Mouse (Mus musculus) spleen, adult 2 months (tissue): Measurements from ENCODE around the gene Tek. TPM values are rescaled to one million over a fixed set of nuclear protein-coding genes. Genes with fewer than 3 reads are reported as not detected.

Experiments used
- DNase-seq, 2 experiments: peaks; one replicate each; pipeline versions ENCODE4 v3.0.0 to v3.0.0-alpha.2; 2012 to 2021; ENCODE audit warnings: low spot score in 2 of 2, low read depth in 1 of 2
- H3K27ac ChIP-seq: fragments of 200-500 bp; 2 replicates; pipeline ENCODE4 v1.5.1; 2012; ENCODE audit warnings: low read length, inconsistent platforms; ENCODE audit not compliant: insufficient read depth
- H3K27me3 ChIP-seq: fragments of 200-500 bp; 2 replicates; pipeline ENCODE4 v1.6.1; 2012; ENCODE audit warnings: mild to moderate bottlenecking, moderate library complexity, low read length, inconsistent platforms; ENCODE audit not compliant: control insufficient read depth, insufficient read depth
- H3K36me3 ChIP-seq: fragments of 200-500 bp; 2 replicates; pipeline ENCODE4 v1.6.1; 2012; ENCODE audit warnings: mild to moderate bottlenecking, low read length, inconsistent platforms; ENCODE audit not compliant: control insufficient read depth, insufficient read depth
- H3K4me1 ChIP-seq: fragments of 200-500 bp; 2 replicates; pipeline ENCODE4 v1.6.1; 2011; ENCODE audit warnings: inconsistent platforms; ENCODE audit not compliant: control insufficient read depth, insufficient read depth, insufficient read length
- H3K4me3 ChIP-seq: fragments of 200-500 bp; 2 replicates; pipeline ENCODE4 v1.5.1; 2011; ENCODE audit warnings: mild to moderate bottlenecking, inconsistent platforms; ENCODE audit not compliant: insufficient read depth, insufficient read length; ENCODE audit errors: extremely low read depth
- CTCF ChIP-seq: fragments of 200-500 bp; IDR thresholded peaks from 2 replicates; pipeline ENCODE4 v1.5.1; 2011; ENCODE audit warnings: mild to moderate bottlenecking, inconsistent platforms; ENCODE audit not compliant: insufficient read depth, insufficient read length, insufficient replicate concordance; ENCODE audit errors: extremely low read depth
- POLR2A ChIP-seq: fragments of 200-500 bp; IDR thresholded peaks from 2 replicates; pipeline ENCODE4 v1.6.1; 2011; ENCODE audit warnings: low read depth, low read length, inconsistent platforms
- WGBS: fragments of 180-500 bp; shearing (Covaris S2); methylation state at CpG from one replicate; pipeline ENCODE4 v1.1.7; 2018; 5-methylcytosine and 5-hydroxymethylcytosine counted together
- polyA plus RNA-seq: library from polyadenylated mRNA; depleted of rRNA; stranded (reverse); fragments of >200 nt; gene quantifications from 2 replicates; pipeline ENCODE4 v1.2.3, GENCODE M21; 2012

The Tek gene
- polyA plus RNA-seq, 1 experiment, result 2.3 TPM

- no peak for DNase-seq
Measured at GRCm38 (mm10) chr4:94746387-94746811, 7.3 kb downstream of the Tek start.

GRCm38 (mm10) chr4:94747338-94747737 lies 8.2 kb downstream of the Tek start:
- 93% methylated on average over 3 of the region's 3 CpGs for WGBS
- no peak for DNase-seq
- Histone ChIP-seq H3K27ac (no peak overlapping the region), H3K27me3 (no peaks in the 10 kb centered on the region), H3K4me3 (no peak overlapping the region), H3K36me3 (no peaks in the 10 kb centered on the region), H3K4me1 (no peaks in the 10 kb centered on the region)
- no peak for TF ChIP-seq CTCF
- TF ChIP-seq POLR2A, result no peak

More at GRCm38 (mm10) chr4:94746387-94746811, 7.3 kb downstream of the Tek start:
- H3K27ac ChIP-seq, result no peak overlapping the region
- H3K36me3 ChIP-seq, result no peaks in the 10 kb centered on the region
- H3K4me3 ChIP-seq, result no peak overlapping the region
- TF ChIP-seq CTCF, result no peak
- TF ChIP-seq POLR2A, result no peak
- H3K27me3 ChIP-seq, result no peaks in the 10 kb centered on the region
- WGBS, result 87% methylated on average over 7 of the region's 7 CpGs
- no peaks in the 10 kb centered on the region for H3K4me1 ChIP-seq

- Histone ChIP-seq H3K4me3 (no peak overlapping the region), H3K4me1 (no peaks in the 10 kb centered on the region), H3K27me3 (no peaks in the 10 kb centered on the region), H3K36me3 (no peaks in the 10 kb centered on the region), H3K27ac (0 out of 2 replicates have a peak overlapping the region, but pooled peaks have one; percentile 46)
- DNase-seq, result no peak
- TF ChIP-seq POLR2A (no peak), CTCF (no peak)
- 85% methylated on average over 9 of the region's 9 CpGs for WGBS
Measured at GRCm38 (mm10) chr4:94752512-94752911, 13.4 kb downstream of the Tek start.

GRCm38 (mm10) chr4:94765217-94765616 lies 26.1 kb downstream of the Tek start:
- no peak for TF ChIP-seq CTCF
- no peak for TF ChIP-seq POLR2A
- H3K4me1 ChIP-seq, result no peaks in the 10 kb centered on the region
- no peak for DNase-seq
- no peak overlapping the region for H3K4me3 ChIP-seq
- no peaks in the 10 kb centered on the region for H3K36me3 ChIP-seq
- H3K27me3 ChIP-seq, result no peaks in the 10 kb centered on the region
- H3K27ac ChIP-seq, result no peak overlapping the region

- no peak for TF ChIP-seq POLR2A
- TF ChIP-seq CTCF, result no peak
- DNase-seq, result no peak
- Histone ChIP-seq H3K36me3 (no peaks in the 10 kb centered on the region), H3K4me3 (no peak overlapping the region), H3K27me3 (no peaks in the 10 kb centered on the region), H3K4me1 (no peaks in the 10 kb centered on the region), H3K27ac (no peak overlapping the region)
- whole genome bisulfite sequencing, result 88% methylated on average over 7 of the region's 7 CpGs
Measured at GRCm38 (mm10) chr4:94766176-94766575, 27.1 kb downstream of the Tek start.

GRCm38 (mm10) chr4:94768624-94769023 lies 29.5 kb downstream of the Tek start:
- no peak for DNase-seq
- TF ChIP-seq POLR2A, result no peak
- no peak for TF ChIP-seq CTCF
- Histone ChIP-seq H3K4me1 (no peaks in the 10 kb centered on the region), H3K27ac (no peak overlapping the region), H3K4me3 (no peak overlapping the region), H3K27me3 (no peaks in the 10 kb centered on the region), H3K36me3 (no peaks in the 10 kb centered on the region)
- WGBS, result 32% methylated on average over 3 of the region's 3 CpGs

- 91% methylated on average over 5 of the region's 5 CpGs for WGBS
- no peak overlapping the region for H3K4me3 ChIP-seq
Measured at GRCm38 (mm10) chr4:94781043-94781442, 42.0 kb downstream of the Tek start.

More at GRCm38 (mm10) chr4:94781043-94781442, 42.0 kb downstream of the Tek start:
- no peaks in the 10 kb centered on the region for H3K4me1 ChIP-seq
- no peaks in the 10 kb centered on the region for H3K27me3 ChIP-seq
- H3K27ac ChIP-seq, result no peak overlapping the region
- no peak for DNase-seq
- H3K36me3 ChIP-seq, result no peaks in the 10 kb centered on the region
- TF ChIP-seq POLR2A (no peak), CTCF (no peak)
